Mouse (Mus musculus): ENCODE data around the gene Hc.

DNA sequence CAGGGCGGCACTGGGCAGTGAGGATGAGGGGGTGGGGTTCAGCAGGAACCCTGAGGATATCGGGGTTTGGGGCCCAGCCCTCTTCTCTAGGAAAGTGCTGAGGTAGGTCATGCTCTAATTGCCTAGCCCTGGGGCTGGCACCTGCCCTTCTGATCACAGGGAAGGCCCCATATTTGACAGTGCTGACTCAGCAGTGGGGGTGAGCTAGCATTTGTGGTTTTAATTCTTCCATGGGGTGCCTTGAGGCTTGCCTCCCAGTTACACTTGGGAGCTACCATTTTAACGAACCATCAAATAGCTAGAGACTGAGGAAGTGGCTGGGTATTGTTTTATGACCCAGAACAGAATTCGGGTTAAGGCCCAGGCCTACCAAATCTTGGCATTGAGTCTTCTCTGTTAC lies 115.7 kb downstream of the Hc start:
- no peak for TF ChIP-seq CTCF (IDR thresholded peaks at IDR 0.05)
- no peak for TF ChIP-seq POLR2A (IDR thresholded peaks at IDR 0.05; ENCODE audit: insufficient read depth, low read depth, low read length)
